Mouse (Mus musculus) CD4-positive, CD25-positive, alpha-beta regulatory T cell, adult 4 months (primary cell): Measurements from ENCODE around the gene Klrb1b. TPM values are rescaled to one million over a fixed set of nuclear protein-coding genes. Genes with fewer than 3 reads are reported as not detected.
A peak's percentile ranks its signal among the peaks of the same experiment; 100 is the strongest.
"Not testable (repeated sequence)": the region's sequence is repeated elsewhere in the genome, so short reads cannot be mapped to it uniquely, and the experiment has no call there.

Experiments used
- ATAC-seq: one replicate; pipeline ENCODE4 v1.8.0; 2017
- polyA plus RNA-seq, 2 experiments: library from polyadenylated mRNA; unstranded; fragments of 100-300 nt; shearing (Covaris generic); gene quantifications; one replicate each; pipeline ENCODE4 v1.2.1; 2017

Gene Klrb1b
- polyA plus RNA-seq, 2 experiments from 2014 or later: not detected

- not testable (repeated sequence) for ATAC-seq
Measured at GRCm38 (mm10) chr6:128840669-128841068, 14.5 kb upstream of the Klrb1b start.

- no peak for ATAC-seq
Measured at GRCm38 (mm10) chr6:128839921-128840320, 13.8 kb upstream of the Klrb1b start.

- peak; percentile 33 for ATAC-seq
Measured at GRCm38 (mm10) chr6:128839266-128839771, 13.2 kb upstream of the Klrb1b start.

- peak; percentile 39 for ATAC-seq
Measured at GRCm38 (mm10) chr6:128838342-128839265, 12.5 kb upstream of the Klrb1b start.

GRCm38 (mm10) chr6:128837454-128838341 is 11.6 kb upstream of the Klrb1b start:
- ATAC-seq: no peak

- ATAC-seq: no peak
Measured at GRCm38 (mm10) chr6:128836955-128837334, 10.8 kb upstream of the Klrb1b start.

GRCm38 (mm10) chr6:128836191-128836954 is 10.2 kb upstream of the Klrb1b start:
- ATAC-seq: peak; percentile 28

GRCm38 (mm10) chr6:128835571-128835970 is 9.4 kb upstream of the Klrb1b start:
- ATAC-seq: no peak

- no peak for ATAC-seq
Measured at GRCm38 (mm10) chr6:128833046-128833445, 6.9 kb upstream of the Klrb1b start.

- ATAC-seq: no peak
Measured at GRCm38 (mm10) chr6:128829837-128830236, 3.7 kb upstream of the Klrb1b start.

GRCm38 (mm10) chr6:128826781-128827180 is 650 bp upstream of the Klrb1b start:
- no peak for ATAC-seq

- no peak for ATAC-seq
Measured at GRCm38 (mm10) chr6:128818083-128818802, 7.9 kb downstream of the Klrb1b start.

GRCm38 (mm10) chr6:128808532-128808931 is 17.6 kb downstream of the Klrb1b start:
- ATAC-seq: peak; percentile 83

GRCm38 (mm10) chr6:128807021-128807420 is 19.1 kb downstream of the Klrb1b start:
- ATAC-seq: no peak

GRCm38 (mm10) chr6:128804823-128805640 is 21.1 kb downstream of the Klrb1b start:
- ATAC-seq: peak; percentile 45

GRCm38 (mm10) chr6:128802999-128803857 is 22.9 kb downstream of the Klrb1b start:
- ATAC-seq: peak; percentile 85

GRCm38 (mm10) chr6:128802557-128802956 is 23.6 kb downstream of the Klrb1b start:
- ATAC-seq: peak; percentile 1

- ATAC-seq: not testable (repeated sequence)
Measured at GRCm38 (mm10) chr6:128800696-128801095, 25.4 kb downstream of the Klrb1b start.

- no peak for ATAC-seq
Measured at GRCm38 (mm10) chr6:128799896-128800270, 26.2 kb downstream of the Klrb1b start.
